In the genomic region with DNA sequence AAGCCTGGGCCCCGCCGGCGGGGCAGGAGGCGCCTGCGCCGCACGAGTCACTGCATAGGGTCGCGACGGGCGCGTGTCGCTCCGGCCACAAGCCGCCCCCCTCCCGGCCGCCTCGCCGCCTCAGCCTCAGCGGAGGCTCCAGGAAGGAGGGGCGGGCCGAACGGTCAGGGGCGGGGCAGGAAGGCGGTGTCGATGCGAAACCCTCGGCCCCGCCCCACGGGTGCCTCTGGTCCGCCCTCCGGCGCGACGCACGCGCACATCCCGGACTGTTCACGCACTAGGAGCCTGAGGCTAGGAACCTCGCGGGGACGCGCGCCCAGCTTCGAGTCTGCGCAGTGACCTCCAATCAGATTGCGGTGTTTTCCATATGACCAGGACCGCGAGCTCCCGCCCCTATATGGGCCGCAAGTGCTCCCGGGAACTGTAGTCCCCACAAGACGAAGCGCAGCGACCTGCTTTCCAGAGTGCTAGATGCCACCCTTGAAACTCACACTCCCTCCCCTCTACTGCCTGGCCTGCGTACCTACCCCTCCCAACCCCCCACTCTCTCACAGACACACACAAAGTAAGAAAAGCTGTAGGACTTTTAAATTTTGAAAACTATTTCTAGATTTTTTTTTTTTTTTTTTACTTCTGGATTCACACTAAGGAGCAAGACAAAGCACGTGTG, we compare ENCODE assay signal across 7 mouse cellular contexts. TPM values are rescaled to one million over a fixed set of nuclear protein-coding genes. Genes with fewer than 3 reads are reported as not detected.
DNase-seq lines count a peak whose midpoint lies in the region; ATAC-seq lines count a peak whose summit lies in the region.

A gene (minus strand): TSS at position 434 of the 670 bp plus-strand sequence.

- H3K4me1 ChIP-seq in embryonic facial prominence, embryonic 11.5 days (ENCODE audit: control insufficient read depth, insufficient read depth, low read length), result no peaks in the 10 kb centered on the region
- peaks cover 9% of the 10 kb centered on the region for H3K4me1 ChIP-seq in limb, embryonic 10.5 days
- peaks cover 21% of the 10 kb centered on the region for H3K4me1 ChIP-seq in midbrain, embryonic 13.5 days (replicated peaks)

- H3K36me3 ChIP-seq in embryonic facial prominence, embryonic 11.5 days (replicated peaks; ENCODE audit: control insufficient read depth, insufficient read depth, low read depth, low read length), result no peaks in the 10 kb centered on the region
- H3K36me3 ChIP-seq in limb, embryonic 10.5 days, result no peaks in the 10 kb centered on the region
- no peaks in the 10 kb centered on the region for H3K36me3 ChIP-seq in midbrain, embryonic 13.5 days

- H3K4me3 ChIP-seq in embryonic facial prominence, embryonic 11.5 days (ENCODE audit: low read depth, low read length), result peak within 1 kb of the TSS; percentile 84
- peak within 1 kb of the TSS; percentile 90 for H3K4me3 ChIP-seq in limb, embryonic 10.5 days
- H3K4me3 ChIP-seq in midbrain, embryonic 13.5 days (replicated peaks), result peak within 1 kb of the TSS; percentile 91

- H3K27ac ChIP-seq in embryonic facial prominence, embryonic 11.5 days (replicated peaks; ENCODE audit: low read depth, low read length), result no peak within 1 kb of the TSS
- peak within 1 kb of the TSS; percentile 92 for H3K27ac ChIP-seq in limb, embryonic 10.5 days
- peak within 1 kb of the TSS; percentile 46 for H3K27ac ChIP-seq in midbrain, embryonic 13.5 days

- ATAC-seq in embryonic facial prominence, embryonic 11.5 days (replicated peaks; ENCODE audit: insufficient number of reproducible peaks, low FRiP score, low TSS enrichment, low read depth), result peak; percentile 98
- peak; percentile 87 for ATAC-seq in granulocyte monocyte progenitor cell, adult 5-6 weeks (replicated peaks; ENCODE audit: poor library complexity, severe bottlenecking)
- ATAC-seq in midbrain, embryonic 13.5 days, result peak; percentile 99

- WGBS in embryonic facial prominence, embryonic 11.5 days, result under 1% methylated on average over 44 of the region's 57 CpGs
- 2% methylated on average over 53 of the region's 57 CpGs for WGBS in limb, embryonic 10.5 days
- under 1% methylated on average over 47 of the region's 57 CpGs for WGBS in midbrain, embryonic 13.5 days

- H3K4me2 ChIP-seq in embryonic facial prominence, embryonic 11.5 days (ENCODE audit: low read depth, low read length), result peak within 1 kb of the TSS; percentile 78
- H3K4me2 ChIP-seq in midbrain, embryonic 13.5 days (replicated peaks), result peak within 1 kb of the TSS; percentile 81

- no peaks in the 10 kb centered on the region for H3K27me3 ChIP-seq in embryonic facial prominence, embryonic 11.5 days (ENCODE audit: control insufficient read depth, insufficient read depth, low read length)
- no peaks in the 10 kb centered on the region for H3K27me3 ChIP-seq in limb, embryonic 10.5 days (ENCODE audit: low read depth, poor library complexity, severe bottlenecking)
- no peaks in the 10 kb centered on the region for H3K27me3 ChIP-seq in midbrain, embryonic 13.5 days

- DNase-seq in adrenal gland, postnatal 14 days, result peak; percentile 100
- DNase-seq in embryonic facial prominence, embryonic 11.5 days (ENCODE audit: low spot score), result peak; percentile 100
- peak; percentile 100 for DNase-seq in kidney, adult 11 months
- peak; percentile 99 for DNase-seq in limb, embryonic 10.5 days (ENCODE audit: low spot score)
- DNase-seq in spleen, adult 12 weeks (ENCODE audit: low spot score), result peak; percentile 99

- H3K9me3 ChIP-seq in embryonic facial prominence, embryonic 11.5 days (replicated peaks; ENCODE audit: control insufficient read depth, low read length), result no peaks in the 10 kb centered on the region
- H3K9me3 ChIP-seq in limb, embryonic 10.5 days (replicated peaks), result no peaks in the 10 kb centered on the region
- no peaks in the 10 kb centered on the region for H3K9me3 ChIP-seq in midbrain, embryonic 13.5 days

- peak within 1 kb of the TSS; percentile 82 for H3K9ac ChIP-seq in embryonic facial prominence, embryonic 11.5 days (replicated peaks; ENCODE audit: low read length)
- peak within 1 kb of the TSS; percentile 94 for H3K9ac ChIP-seq in midbrain, embryonic 13.5 days (replicated peaks)

RNA-seq across cellular contexts. Expression of the gene that starts here (rescaled TPM):
- total RNA-seq in adrenal gland, postnatal 14 days (2021), result 35.3 and 35.4 TPM in 2 replicates
- polyA plus RNA-seq in embryonic facial prominence, embryonic 11.5 days (2014; fragmentation: Nextera tagmentation; extraction: Ambion mirVana), result 6.6 and 8.2 TPM in 2 replicates
- 11.9 and 13.4 TPM in 2 replicates for total RNA-seq in granulocyte monocyte progenitor cell, adult 5-6 weeks (2014; fragmentation: Nextera tagmentation)
- total RNA-seq in granulocyte monocyte progenitor cell, adult 5-6 weeks (2017), result 10.6 TPM in 2 replicates
- polyA plus RNA-seq in limb, embryonic 10.5 days (2016; fragmentation: Nextera tagmentation; extraction: Ambion mirVana), result 9.0 and 10.5 TPM in 2 replicates
- 11.7 and 13.1 TPM in 2 replicates for polyA plus RNA-seq in midbrain, embryonic 13.5 days (2015; fragmentation: Nextera tagmentation; extraction: Ambion mirVana)
